Mouse (Mus musculus): Measurements from ENCODE around the gene Hmgxb4. TPM values are rescaled to one million over a fixed set of nuclear protein-coding genes. Genes with fewer than 3 reads are reported as not detected.

Gene Hmgxb4
- total RNA-seq (2012; rRNA removed) (21.8 and 22.8 TPM in 2 replicates), polyA plus RNA-seq (2012; ENCODE audit: insufficient read depth in 1 of 2, insufficient read length in 2 of 2, low read depth in 1 of 2, low replicate concordance in 2 of 2, missing spikeins in 1 of 2) (10 to 100 TPM in 1 of 2 experiments, not detected in 1; 32.6 TPM)

DNA sequence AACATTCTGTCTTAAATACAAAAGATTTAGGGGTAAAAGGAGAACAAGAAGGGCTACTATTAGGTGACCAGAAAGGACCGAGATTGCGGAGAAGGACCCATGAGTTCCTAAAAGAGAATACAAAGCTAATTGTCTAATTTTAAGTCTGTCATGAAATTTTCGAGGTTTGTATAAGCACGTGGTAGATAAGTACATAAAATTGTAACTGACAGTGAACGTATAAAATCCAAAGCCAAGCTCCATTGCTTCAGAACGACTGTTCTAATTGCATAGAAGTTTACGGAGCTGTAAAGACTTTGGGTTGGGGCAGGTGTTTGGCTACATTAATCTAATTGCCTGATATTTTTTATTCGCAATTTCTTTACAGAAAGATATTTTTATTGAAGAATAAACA, at the start of gene Hmgxb4:
Hmgxb4 (plus strand) TSS at position 276 of the 394 bp plus-strand sequence.
- TF ChIP-seq NELFE (IDR thresholded peaks at IDR 0.05; ENCODE audit: low read depth, low read length) (no peak), POLR2AphosphoS5 (IDR thresholded peaks at IDR 0.05; ENCODE audit: borderline replicate concordance, low read depth, low read length) (no peak), NRF1 (IDR thresholded peaks at IDR 0.05; ENCODE audit: insufficient read depth, low read depth, low read length, poor library complexity, severe bottlenecking) (no peak)
- Histone ChIP-seq H3K79me2 (ENCODE audit: control insufficient read depth, insufficient read depth, low read length, poor library complexity) (peaks cover 8% of the 10 kb centered on the region; the same call in 1 of the 2 replicates), H3K27ac (ENCODE audit: control insufficient read depth, low read depth, low read length) (peak within 1 kb of the TSS; percentile 42), H3K27me3 (ENCODE audit: control insufficient read depth in 1 of 2, insufficient read depth in 2 of 2, low read length in 2 of 2) (no peaks in the 10 kb centered on the region; a peak in 1 of 4 replicates), H3K4me3 (ENCODE audit: control insufficient read depth in 1 of 2, insufficient read depth in 1 of 2, low read depth in 2 of 2, low read length in 2 of 2) (peak within 1 kb of the TSS; percentile 54 to 96), H3K4me1 (ENCODE audit: control insufficient read depth in 1 of 2, insufficient read depth in 2 of 2, low read length in 2 of 2) (peaks cover 0 to 4% of the 10 kb centered on the region in 2 experiments), H3K9ac (ENCODE audit: control insufficient read depth, low read depth, low read length, poor library complexity, severe bottlenecking) (peak within 1 kb of the TSS; percentile 89), H3K9me3 (replicated peaks; ENCODE audit: insufficient read depth, low read length) (no peaks in the 10 kb centered on the region), H3K36me3 (ENCODE audit: control insufficient read depth in 1 of 2, insufficient read depth in 2 of 2, low read length in 2 of 2) (peaks cover 0 to 10% of the 10 kb centered on the region in 2 experiments; a peak in 2 of 4 replicates)
- DNase-seq (ENCODE audit: low read depth, low spot score) = no peak

DNA sequence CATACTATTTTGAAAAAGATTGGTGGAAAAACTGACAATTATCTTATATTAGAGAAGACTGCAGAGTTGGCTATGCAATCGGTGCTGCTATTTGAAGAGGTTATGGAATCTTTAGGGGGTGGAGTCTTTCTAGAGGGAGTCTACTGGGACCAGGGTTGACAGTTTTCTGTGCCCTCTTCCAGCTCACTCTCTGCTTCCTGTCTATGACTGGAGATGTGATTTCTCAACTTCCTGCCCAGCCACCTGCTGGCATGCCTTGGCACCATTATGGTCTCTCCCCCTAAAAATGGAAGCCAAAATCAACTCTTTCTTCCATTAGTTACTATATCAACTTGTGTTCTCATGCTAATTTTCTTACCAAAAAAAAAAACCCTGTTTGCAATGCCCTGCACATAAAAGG, 43.7 kb upstream of the Hmgxb4 start:
- H3K36me3 ChIP-seq (ENCODE audit: control insufficient read depth in 1 of 2, insufficient read depth in 2 of 2, low read length in 2 of 2) = no peaks in the 10 kb centered on the region
- H3K4me3 ChIP-seq (ENCODE audit: control insufficient read depth in 1 of 2, insufficient read depth in 1 of 2, low read depth in 2 of 2, low read length in 2 of 2) = no peak overlapping the region
- no peaks in the 10 kb centered on the region for H3K9me3 ChIP-seq (replicated peaks; ENCODE audit: insufficient read depth, low read length)
- no peak overlapping the region for H3K27ac ChIP-seq (ENCODE audit: control insufficient read depth, low read depth, low read length)
- no peaks in the 10 kb centered on the region; a peak in 1 of 4 replicates for H3K27me3 ChIP-seq (ENCODE audit: control insufficient read depth in 1 of 2, insufficient read depth in 2 of 2, low read length in 2 of 2)
- DNase-seq (ENCODE audit: low read depth, low spot score) = no peak
- H3K4me1 ChIP-seq (ENCODE audit: control insufficient read depth in 1 of 2, insufficient read depth in 2 of 2, low read length in 2 of 2) = no peaks in the 10 kb centered on the region
- no peak overlapping the region for H3K9ac ChIP-seq (ENCODE audit: control insufficient read depth, low read depth, low read length, poor library complexity, severe bottlenecking)
- H3K79me2 ChIP-seq (ENCODE audit: control insufficient read depth, insufficient read depth, low read length, poor library complexity) = no peaks in the 10 kb centered on the region
- TF ChIP-seq NRF1 (IDR thresholded peaks at IDR 0.05; ENCODE audit: insufficient read depth, low read depth, low read length, poor library complexity, severe bottlenecking) = no peak

DNA sequence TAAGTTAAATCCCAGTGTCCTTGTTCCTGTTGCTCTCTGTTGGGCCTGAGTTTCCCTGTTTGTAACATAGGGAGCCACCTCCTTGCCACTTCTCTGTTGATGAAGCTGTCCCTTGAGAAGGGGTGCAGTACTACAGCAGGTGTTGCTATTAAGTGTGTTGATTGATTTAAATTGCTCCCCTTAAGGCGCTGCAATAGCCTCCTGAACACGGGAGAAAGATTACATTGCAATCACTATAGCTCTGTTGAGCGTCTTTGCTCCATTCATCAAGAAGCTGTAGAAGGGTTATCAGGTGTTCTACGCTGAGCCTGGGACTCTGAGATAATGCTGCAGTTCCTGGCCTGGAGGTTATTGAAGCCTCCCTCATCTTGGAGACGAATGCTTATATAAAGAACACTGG, 29.2 kb upstream of the Hmgxb4 start:
- Histone ChIP-seq H3K4me3 (ENCODE audit: control insufficient read depth in 1 of 2, insufficient read depth in 1 of 2, low read depth in 2 of 2, low read length in 2 of 2) (no peak overlapping the region), H3K36me3 (ENCODE audit: control insufficient read depth in 1 of 2, insufficient read depth in 2 of 2, low read length in 2 of 2) (no peaks in the 10 kb centered on the region), H3K79me2 (ENCODE audit: control insufficient read depth, insufficient read depth, low read length, poor library complexity) (no peaks in the 10 kb centered on the region), H3K27ac (ENCODE audit: control insufficient read depth, low read depth, low read length) (no peak overlapping the region), H3K9me3 (replicated peaks; ENCODE audit: insufficient read depth, low read length) (no peaks in the 10 kb centered on the region), H3K27me3 (ENCODE audit: control insufficient read depth in 1 of 2, insufficient read depth in 2 of 2, low read length in 2 of 2) (peaks cover 0 to 1% of the 10 kb centered on the region in 2 experiments; a peak in 2 of 4 replicates), H3K4me1 (ENCODE audit: control insufficient read depth in 1 of 2, insufficient read depth in 2 of 2, low read length in 2 of 2) (no peaks in the 10 kb centered on the region), H3K9ac (ENCODE audit: control insufficient read depth, low read depth, low read length, poor library complexity, severe bottlenecking) (no peak overlapping the region)
- TF ChIP-seq KAT2A (conservative IDR thresholded peaks at IDR 0.05; ENCODE audit: low read depth, low read length) (no peak), BHLHE40 (IDR thresholded peaks at IDR 0.05; ENCODE audit: borderline replicate concordance, low read depth, low read length) (no peak), HCFC1 (IDR thresholded peaks at IDR 0.05; ENCODE audit: low read depth, low read length) (no peak), MAFK (IDR thresholded peaks at IDR 0.05; ENCODE audit: borderline replicate concordance, low read depth, low read length) (no peak), GABPA (IDR thresholded peaks at IDR 0.05; ENCODE audit: low read depth, low read length) (no peak), TBP (IDR thresholded peaks at IDR 0.05; ENCODE audit: low read depth, low read length) (no peak), EP300 (IDR thresholded peaks at IDR 0.05; ENCODE audit: low read depth in 1 of 2, low read length in 2 of 2) (no peak), ZNF384 (IDR thresholded peaks at IDR 0.05; ENCODE audit: low read depth, low read length) (no peak), MEF2A (IDR thresholded peaks at IDR 0.05; ENCODE audit: extremely low read depth, insufficient replicate concordance, low read depth, low read length, poor library complexity, severe bottlenecking) (no peak), ETS1 (IDR thresholded peaks at IDR 0.05; ENCODE audit: low read depth, low read length) (no peak), POLR2AphosphoS2 (IDR thresholded peaks at IDR 0.05; ENCODE audit: low read length) (no peak), ELF1 (IDR thresholded peaks at IDR 0.05; ENCODE audit: low read depth, low read length) (no peak), ZMIZ1 (IDR thresholded peaks at IDR 0.05; ENCODE audit: low read depth, low read length) (no peak), CHD2 (IDR thresholded peaks at IDR 0.05; ENCODE audit: low read length) (no peak), MAX (IDR thresholded peaks at IDR 0.05; ENCODE audit: low read length) (no peak), SMC3 (IDR thresholded peaks at IDR 0.05; ENCODE audit: low read depth, low read length) (no peak), POLR2A (IDR thresholded peaks at IDR 0.05; ENCODE audit: control insufficient read depth in 1 of 2, insufficient read depth in 1 of 2, low read depth in 1 of 2, low read length in 2 of 2, poor library complexity in 1 of 2) (no peak), MYC (IDR thresholded peaks at IDR 0.05; ENCODE audit: low read depth, low read length) (no peak), ZKSCAN1 (IDR thresholded peaks at IDR 0.05; ENCODE audit: low read depth, low read length) (no peak), TCF12 (IDR thresholded peaks at IDR 0.05; ENCODE audit: low read depth, low read length) (no peak)
- DNase-seq (ENCODE audit: low read depth, low spot score) = no peak
